Mouse (Mus musculus): Measurements from ENCODE around the gene Rtn4rl1.

The Rtn4rl1 gene

GRCm38 (mm10) chr11:75247137-75247730, 53.7 kb downstream of the Rtn4rl1 start:
- DNase-seq (ENCODE audit: low read depth in 1 of 2, low spot score in 2 of 2), result no peak

DNA sequence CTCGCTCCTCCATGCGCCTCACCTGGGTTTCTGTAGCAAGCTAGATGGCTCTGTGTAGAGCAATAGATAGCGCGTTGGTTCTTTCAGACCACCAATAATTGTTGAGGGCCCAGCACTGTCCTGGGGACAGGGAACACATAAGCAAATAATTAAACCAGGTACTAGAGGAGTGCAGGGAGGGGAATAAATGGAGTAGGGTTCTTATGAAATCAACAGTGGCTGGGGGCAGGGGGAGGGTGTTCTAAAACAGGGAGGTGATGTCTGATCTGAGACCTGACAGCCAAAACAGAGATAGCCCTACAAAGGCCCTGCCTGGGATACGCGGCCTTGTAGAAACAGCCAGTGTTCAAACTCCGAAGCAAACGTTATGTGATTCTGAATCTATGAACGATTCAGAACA, 56.0 kb downstream of the Rtn4rl1 start:
- DNase-seq (ENCODE audit: low read depth in 1 of 2, low spot score in 2 of 2), result no peak

- DNase-seq (ENCODE audit: low read depth in 1 of 2, low spot score in 2 of 2), result no peak
Observed at GRCm38 (mm10) chr11:75251006-75251512, 57.5 kb downstream of the Rtn4rl1 start.

- no peak for DNase-seq (ENCODE audit: low read depth in 1 of 2, low spot score in 2 of 2)
Observed at GRCm38 (mm10) chr11:75251557-75252070, 58.0 kb downstream of the Rtn4rl1 start.

DNA sequence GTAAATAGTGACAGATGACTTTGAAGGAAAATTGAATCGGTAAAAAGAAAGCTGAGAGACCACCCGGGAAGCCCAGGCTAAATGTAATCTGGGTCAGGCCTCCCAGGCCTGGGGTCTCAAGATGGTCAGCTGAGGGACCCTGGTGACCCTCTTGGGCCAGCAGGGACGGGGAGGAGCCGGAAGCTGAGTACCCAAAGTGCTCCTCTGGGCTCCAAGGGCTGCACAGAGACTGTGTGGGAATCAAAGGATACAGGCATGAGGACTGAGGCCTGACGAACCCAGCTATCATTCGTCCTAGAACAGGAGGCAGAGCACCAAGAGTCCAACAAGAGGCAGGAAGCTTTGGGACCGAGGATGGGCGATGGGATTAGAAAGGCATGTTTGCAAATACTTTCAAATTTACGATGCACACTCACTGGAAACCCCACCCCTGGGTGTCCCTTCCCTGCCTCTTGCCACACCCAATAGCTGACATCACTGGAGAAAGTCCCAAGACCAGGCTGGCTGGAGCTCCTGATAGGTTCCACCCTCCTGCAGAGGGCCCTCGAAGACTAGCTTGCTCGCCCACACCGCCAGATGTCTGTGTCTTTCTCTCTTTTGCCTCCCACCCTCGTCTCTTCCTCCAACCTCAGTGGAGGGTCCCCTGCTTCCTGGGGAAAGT, 60.8 kb downstream of the Rtn4rl1 start:
- peak; percentile 21 to 56 for DNase-seq (ENCODE audit: low read depth in 1 of 2, low spot score in 2 of 2)

DNA sequence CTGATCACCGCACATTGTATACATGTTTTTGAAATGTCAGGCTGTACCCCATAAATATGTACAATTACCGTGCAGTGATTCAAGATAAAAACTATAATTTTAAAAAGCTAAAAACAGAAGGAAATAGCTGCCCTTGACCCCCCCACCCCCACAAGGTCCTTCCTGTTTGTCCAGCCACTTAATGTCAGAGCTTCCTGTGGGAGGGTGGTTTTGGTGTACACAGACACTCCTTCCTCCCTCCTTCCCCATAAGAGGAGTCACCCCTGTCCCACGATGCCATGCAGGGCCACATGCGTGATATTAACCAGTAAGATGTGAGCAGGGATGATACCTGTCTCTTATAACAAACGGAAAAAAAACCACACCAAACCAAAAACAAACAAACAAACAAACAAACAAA, 61.7 kb downstream of the Rtn4rl1 start:
- peak in 1 of 2 experiments; percentile 16 for DNase-seq (ENCODE audit: low read depth in 1 of 2, low spot score in 2 of 2)

DNA sequence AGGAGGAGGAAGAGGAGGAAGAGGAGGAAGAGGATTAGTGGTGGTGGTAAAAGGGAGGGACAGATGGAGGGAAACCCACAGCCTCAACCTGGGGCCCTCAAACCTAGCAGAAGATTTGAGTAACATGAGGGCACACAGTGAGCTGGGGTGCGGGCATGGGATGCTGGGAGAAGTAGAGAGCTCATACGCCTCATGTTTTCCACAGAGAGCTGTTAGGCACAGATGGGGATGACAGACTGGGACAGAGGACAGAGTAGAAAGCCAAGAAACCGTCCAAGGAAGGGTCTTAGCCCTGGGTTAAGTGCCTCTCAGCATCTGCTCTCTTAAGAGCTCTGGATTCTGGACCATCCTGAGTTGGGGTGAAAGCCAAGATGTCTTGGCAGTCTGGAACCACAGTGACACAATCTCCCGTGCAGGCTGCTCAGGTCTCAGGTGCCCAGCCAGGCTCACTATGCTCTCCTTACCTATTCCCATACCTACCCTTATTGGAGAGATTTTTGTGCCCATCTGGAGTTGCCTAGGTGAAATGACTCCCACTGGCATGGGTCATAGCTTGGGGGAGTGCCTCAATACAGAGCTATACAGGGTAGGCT, 63.6 kb downstream of the Rtn4rl1 start:
- DNase-seq (ENCODE audit: low read depth in 1 of 2, low spot score in 2 of 2), result no peak

DNA sequence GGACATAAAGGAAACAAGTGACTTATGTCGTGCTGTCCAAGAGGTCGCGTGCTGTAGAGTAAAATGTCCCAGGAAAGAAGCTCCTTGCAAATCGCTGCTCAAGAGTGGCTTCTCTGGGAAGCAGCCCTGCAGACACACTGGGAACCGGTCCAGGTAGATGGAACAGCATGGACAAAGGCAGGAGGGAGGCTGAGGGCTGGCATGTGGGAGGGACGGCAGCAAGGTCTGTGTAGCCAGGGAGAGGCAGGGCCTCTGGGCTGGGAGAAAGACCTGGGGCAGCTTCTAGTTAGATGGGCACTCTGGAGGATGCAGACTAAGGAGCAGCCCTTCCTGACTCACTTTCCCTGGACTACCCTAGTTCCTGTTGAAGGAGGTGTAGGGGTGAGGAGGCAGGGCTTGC, 65.8 kb downstream of the Rtn4rl1 start:
- no peak for DNase-seq (ENCODE audit: low read depth in 1 of 2, low spot score in 2 of 2)

DNA sequence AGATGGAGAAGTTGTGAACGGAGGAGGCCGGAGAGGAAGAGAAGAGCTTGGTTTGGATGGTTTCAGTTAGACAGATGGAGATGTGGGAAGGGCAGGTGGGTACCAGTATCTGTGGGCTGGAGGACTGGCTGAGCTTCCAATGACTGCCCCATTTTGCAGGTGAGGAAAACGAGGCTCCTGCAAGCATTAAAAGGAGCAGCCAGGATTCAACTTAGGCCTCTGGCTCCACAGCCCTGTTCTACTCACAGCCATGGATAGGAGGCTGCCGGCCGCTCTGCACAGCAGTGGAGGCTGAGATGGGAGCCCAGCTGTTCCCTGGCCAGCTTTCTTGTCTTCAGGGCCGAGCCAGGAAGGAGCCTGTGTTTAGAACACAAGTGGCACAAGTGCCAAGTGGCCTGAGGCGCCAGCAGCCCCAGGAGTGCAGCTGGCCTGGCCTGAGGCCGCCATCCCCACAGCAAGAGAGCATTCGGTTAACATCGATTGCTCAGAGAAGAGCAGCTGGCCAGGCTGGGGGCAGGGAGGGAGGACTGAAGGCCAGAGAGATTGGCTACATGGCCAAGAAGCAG, 66.5 kb downstream of the Rtn4rl1 start:
- DNase-seq (ENCODE audit: low read depth in 1 of 2, low spot score in 2 of 2), result no peak

GRCm38 (mm10) chr11:75261016-75261415, 67.4 kb downstream of the Rtn4rl1 start:
- DNase-seq (ENCODE audit: low read depth in 1 of 2, low spot score in 2 of 2), result no peak

- no peak for DNase-seq (ENCODE audit: low read depth in 1 of 2, low spot score in 2 of 2)
Observed at GRCm38 (mm10) chr11:75261730-75262129, 68.1 kb downstream of the Rtn4rl1 start.

DNA sequence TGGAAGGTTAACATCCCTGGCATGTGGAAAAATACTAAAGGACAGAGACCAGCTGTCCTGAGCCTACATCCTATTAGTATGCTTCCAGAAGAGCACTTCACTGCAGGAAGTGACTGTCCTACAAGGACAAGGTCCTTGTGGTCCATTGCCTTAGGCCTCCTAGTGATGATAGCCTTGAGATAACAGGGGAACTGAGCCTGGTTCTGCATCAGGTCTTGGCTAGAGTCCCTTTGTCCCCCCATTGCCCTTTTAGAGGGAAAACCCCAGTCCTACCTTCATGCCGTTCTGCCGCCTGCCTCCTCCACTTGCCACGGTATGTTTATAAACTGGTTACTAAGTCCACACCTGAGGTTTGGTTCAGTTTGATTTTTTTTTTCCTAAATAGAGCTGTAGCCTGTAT, 68.6 kb downstream of the Rtn4rl1 start:
- DNase-seq (ENCODE audit: low read depth in 1 of 2, low spot score in 2 of 2), result no peak

- no peak for DNase-seq (ENCODE audit: low read depth in 1 of 2, low spot score in 2 of 2)
Observed at GRCm38 (mm10) chr11:75262791-75263190, 69.2 kb downstream of the Rtn4rl1 start.

- no peak for DNase-seq (ENCODE audit: low read depth in 1 of 2, low spot score in 2 of 2)
Observed at GRCm38 (mm10) chr11:75263274-75263963, 69.8 kb downstream of the Rtn4rl1 start.

- DNase-seq (ENCODE audit: low read depth in 1 of 2, low spot score in 2 of 2), result no peak
Observed at GRCm38 (mm10) chr11:75263964-75264312, 70.4 kb downstream of the Rtn4rl1 start.

DNA sequence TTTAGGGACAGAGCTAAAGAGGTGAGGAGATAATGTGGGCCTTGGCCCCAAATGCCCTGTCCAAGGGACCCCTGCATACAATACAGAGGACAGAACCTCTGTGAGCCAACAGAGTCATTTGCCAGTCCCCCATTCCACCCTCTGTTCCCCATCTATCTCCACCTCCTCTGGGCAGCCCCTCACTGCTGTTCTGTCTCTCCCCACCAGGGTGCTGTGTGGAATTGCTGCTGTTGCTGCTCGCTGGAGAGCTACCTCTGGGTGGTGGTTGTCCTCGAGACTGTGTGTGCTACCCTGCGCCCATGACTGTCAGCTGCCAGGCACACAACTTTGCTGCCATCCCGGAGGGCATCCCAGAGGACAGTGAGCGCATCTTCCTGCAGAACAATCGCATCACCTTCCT, 71.0 kb downstream of the Rtn4rl1 start:
- DNase-seq (ENCODE audit: low read depth in 1 of 2, low spot score in 2 of 2), result no peak

- no peak for DNase-seq (ENCODE audit: low read depth in 1 of 2, low spot score in 2 of 2)
Observed at GRCm38 (mm10) chr11:75265545-75265944, 72.0 kb downstream of the Rtn4rl1 start.

- DNase-seq (ENCODE audit: low read depth in 1 of 2, low spot score in 2 of 2), result no peak
Observed at GRCm38 (mm10) chr11:75267826-75268281, 74.3 kb downstream of the Rtn4rl1 start.

DNA sequence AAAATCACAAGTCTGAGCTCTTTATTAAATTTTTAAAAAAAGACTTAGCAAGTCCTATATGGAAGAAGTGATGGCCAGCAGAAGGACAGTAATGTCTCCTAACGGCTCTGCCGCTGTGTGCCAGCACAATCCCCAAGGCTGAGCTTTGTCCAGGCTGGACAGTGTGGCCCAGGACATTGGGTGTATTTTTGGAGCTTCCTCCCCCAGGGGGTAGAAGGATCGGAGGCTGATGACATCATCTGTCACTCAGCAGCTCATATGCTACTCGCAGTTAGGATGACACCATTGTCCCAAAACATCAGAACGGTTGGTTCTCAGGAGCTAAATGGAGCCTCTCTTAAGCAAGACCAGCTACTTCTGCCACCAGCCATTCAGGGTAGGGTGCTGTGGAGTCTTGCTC, 74.9 kb downstream of the Rtn4rl1 start:
- no peak for DNase-seq (ENCODE audit: low read depth in 1 of 2, low spot score in 2 of 2)

GRCm38 (mm10) chr11:75269213-75269612, 75.6 kb downstream of the Rtn4rl1 start:
- DNase-seq (ENCODE audit: low read depth in 1 of 2, low spot score in 2 of 2), result no peak

GRCm38 (mm10) chr11:75270276-75270984, 76.8 kb downstream of the Rtn4rl1 start:
- DNase-seq (ENCODE audit: low read depth in 1 of 2, low spot score in 2 of 2), result no peak

All from monocyte, adult 2 months (primary cell).